Mouse (Mus musculus) midbrain, embryonic 14.5 days (tissue): ENCODE measurements around the gene Snx30. TPM values are rescaled to one million over a fixed set of nuclear protein-coding genes. Genes with fewer than 3 reads are reported as not detected.

Experiments
- ATAC-seq: fragments of 200-750 bp; cut with Nextera tagmentation; 2 replicates; pipeline ENCODE4 v1.8.0; 2017; ENCODE audit warnings: moderate number of reproducible peaks, moderate library complexity; ENCODE audit not compliant: low FRiP score, low TSS enrichment
- DNase-seq: peaks from one replicate; pipeline ENCODE4 v3.0.0-alpha.2; 2015
- H3K27ac ChIP-seq: fragments of 300-500 bp; sonication (generic); replicated peaks from 2 replicates; pipeline ENCODE4 v1.5.1; 2014; ENCODE audit warnings: mild to moderate bottlenecking, low read depth, low read length, moderate library complexity
- H3K27me3 ChIP-seq: fragments of 300-500 bp; sonication (generic); 2 replicates; pipeline ENCODE4 v1.6.1; 2014; ENCODE audit warnings: low read length, control low read depth, mixed read lengths; ENCODE audit not compliant: control insufficient read depth, insufficient read depth
- H3K36me3 ChIP-seq: fragments of 300-500 bp; sonication (generic); 2 replicates; pipeline ENCODE4 v1.6.1; 2014; ENCODE audit warnings: low read length, control low read depth; ENCODE audit not compliant: control insufficient read depth, insufficient read depth
- H3K4me1 ChIP-seq: fragments of 300-500 bp; sonication (generic); 2 replicates; pipeline ENCODE4 v1.6.1; 2014; ENCODE audit warnings: mild to moderate bottlenecking, antibody characterized with exemption, low read length, control low read depth; ENCODE audit not compliant: control insufficient read depth, insufficient read depth
- H3K4me2 ChIP-seq: fragments of 300-500 bp; sonication (generic); 2 replicates; pipeline ENCODE4 v1.6.1; 2014; ENCODE audit warnings: mild to moderate bottlenecking, low read length, moderate library complexity
- H3K4me3 ChIP-seq: fragments of 300-500 bp; sonication (generic); replicated peaks from 2 replicates; pipeline ENCODE4 v1.5.1; 2014; ENCODE audit warnings: low read depth, low read length
- H3K9ac ChIP-seq: fragments of 300-500 bp; sonication (generic); replicated peaks from 2 replicates; pipeline ENCODE4 v1.6.1; 2014; ENCODE audit warnings: mild to moderate bottlenecking, low read length, moderate library complexity
- H3K9me3 ChIP-seq: fragments of 300-500 bp; sonication (generic); 2 replicates; pipeline ENCODE4 v1.6.1; 2016; ENCODE audit warnings: low read length, control low read depth, mixed read lengths; ENCODE audit not compliant: control insufficient read depth
- WGBS: fragments of 180-500 bp; shearing (Covaris S2); extraction: QIAGEN DNeasy Blood & Tissue Kit; methylation state at CpG from one replicate; pipeline ENCODE4 v1.1.7; 2014; 5-methylcytosine and 5-hydroxymethylcytosine counted together
- polyA plus RNA-seq: library from polyadenylated mRNA; unstranded; fragments of >200 nt; fragmentation: Nextera tagmentation; extraction: Ambion mirVana; gene quantifications from 2 replicates; pipeline ENCODE4 v1.2.1, GENCODE M21; 2014

Gene Snx30
- 22.7 and 23.4 TPM in 2 replicates for polyA plus RNA-seq

- peak; percentile 93 for ATAC-seq
- H3K9ac ChIP-seq, result peak within 1 kb of the TSS; percentile 86
- H3K27me3 ChIP-seq, result no peaks in the 10 kb centered on the region
- H3K4me2 ChIP-seq, result peak within 1 kb of the TSS; percentile 95
- H3K9me3 ChIP-seq, result no peaks in the 10 kb centered on the region
- no peaks in the 10 kb centered on the region for H3K36me3 ChIP-seq
- peak within 1 kb of the TSS; percentile 82 for H3K27ac ChIP-seq
- H3K4me3 ChIP-seq, result peak within 1 kb of the TSS; percentile 90
- peaks cover 14% of the 10 kb centered on the region; the same call in 1 of the 2 replicates for H3K4me1 ChIP-seq
- 3% methylated on average over 45 of the region's 45 CpGs for WGBS
- peak; percentile 96 for DNase-seq
Measured at GRCm38 (mm10) chr4:59805181-59805967, at the start of gene Snx30. TSS of gene Snx30 (plus strand) at chr4:59805840.

- H3K27me3 ChIP-seq, result no peaks in the 10 kb centered on the region
- H3K27ac ChIP-seq, result no peak overlapping the region
- no peaks in the 10 kb centered on the region for H3K9me3 ChIP-seq
- no peaks in the 10 kb centered on the region for H3K4me1 ChIP-seq
- no peak overlapping the region for H3K9ac ChIP-seq
- no peak overlapping the region for H3K4me3 ChIP-seq
- ATAC-seq (no peak), DNase-seq (no peak)
- H3K36me3 ChIP-seq, result peaks cover 9% of the 10 kb centered on the region
- no peak overlapping the region for H3K4me2 ChIP-seq
- WGBS, result 85% methylated on average over 9 of the region's 9 CpGs
Measured at GRCm38 (mm10) chr4:59756332-59757082, 49.1 kb upstream of the Snx30 start.

GRCm38 (mm10) chr4:59757452-59758435, 47.9 kb upstream of the Snx30 start:
- DNase-seq (no peak), ATAC-seq (no peak)
- Histone ChIP-seq H3K9ac (no peak overlapping the region), H3K4me2 (no peak overlapping the region), H3K27ac (no peak overlapping the region), H3K27me3 (no peaks in the 10 kb centered on the region), H3K4me3 (no peak overlapping the region), H3K4me1 (no peaks in the 10 kb centered on the region), H3K36me3 (peaks cover 2% of the 10 kb centered on the region), H3K9me3 (no peaks in the 10 kb centered on the region)
- whole genome bisulfite sequencing, result 84% methylated on average over 12 of the region's 12 CpGs

GRCm38 (mm10) chr4:59760016-59760415, 45.6 kb upstream of the Snx30 start:
- no peaks in the 10 kb centered on the region for H3K36me3 ChIP-seq
- H3K4me1 ChIP-seq, result no peaks in the 10 kb centered on the region
- no peak overlapping the region for H3K4me2 ChIP-seq
- DNase-seq, result no peak
- no peak overlapping the region for H3K4me3 ChIP-seq
- WGBS, result 79% methylated on average over 4 of the region's 4 CpGs
- H3K27ac ChIP-seq, result no peak overlapping the region
- H3K9me3 ChIP-seq, result no peaks in the 10 kb centered on the region
- no peaks in the 10 kb centered on the region for H3K27me3 ChIP-seq
- ATAC-seq, result no peak
- H3K9ac ChIP-seq, result no peak overlapping the region

- DNase-seq (peak; percentile 58), ATAC-seq (no peak)
- no peaks in the 10 kb centered on the region for H3K4me1 ChIP-seq
- no peak overlapping the region for H3K27ac ChIP-seq
- no peak overlapping the region for H3K9ac ChIP-seq
- no peaks in the 10 kb centered on the region for H3K36me3 ChIP-seq
- H3K4me2 ChIP-seq, result no peak overlapping the region
- 62% methylated on average over 10 of the region's 10 CpGs for WGBS
- H3K9me3 ChIP-seq, result no peaks in the 10 kb centered on the region
- no peak overlapping the region for H3K4me3 ChIP-seq
- H3K27me3 ChIP-seq, result no peaks in the 10 kb centered on the region
Measured at GRCm38 (mm10) chr4:59760636-59761364, 44.8 kb upstream of the Snx30 start.

- 89% methylated on average over 4 of the region's 4 CpGs for WGBS
- ATAC-seq, result no peak
- DNase-seq, result no peak
- Histone ChIP-seq H3K4me2 (no peak overlapping the region), H3K9me3 (no peaks in the 10 kb centered on the region), H3K36me3 (no peaks in the 10 kb centered on the region), H3K9ac (no peak overlapping the region), H3K27me3 (no peaks in the 10 kb centered on the region), H3K27ac (no peak overlapping the region), H3K4me3 (no peak overlapping the region), H3K4me1 (no peaks in the 10 kb centered on the region)
Measured at GRCm38 (mm10) chr4:59761365-59761729, 44.3 kb upstream of the Snx30 start.

- 78% methylated on average over 7 of the region's 7 CpGs for WGBS
- no peak for DNase-seq
- H3K4me2 ChIP-seq, result no peak overlapping the region
- H3K9ac ChIP-seq, result no peak overlapping the region
- peak overlapping the region; percentile 42; the same call in 1 of the 2 replicates for H3K27ac ChIP-seq
- H3K9me3 ChIP-seq, result no peaks in the 10 kb centered on the region
- no peaks in the 10 kb centered on the region for H3K4me1 ChIP-seq
- ATAC-seq, result no peak
- H3K4me3 ChIP-seq, result no peak overlapping the region
- H3K36me3 ChIP-seq, result no peaks in the 10 kb centered on the region
- no peaks in the 10 kb centered on the region for H3K27me3 ChIP-seq
Measured at GRCm38 (mm10) chr4:59764950-59765349, 40.7 kb upstream of the Snx30 start.
